Mouse (Mus musculus) embryonic facial prominence, embryonic 10.5 days (tissue): ENCODE results near the gene 2410004P03Rik. TPM values are rescaled to one million over a fixed set of nuclear protein-coding genes. Genes with fewer than 3 reads are reported as not detected.
"Not testable (repeated sequence)": the region's sequence is repeated elsewhere in the genome, so short reads cannot be mapped to it uniquely, and the experiment has no call there.

ENCODE experiments used
- DNase-seq: peaks from one replicate; pipeline ENCODE4 v3.0.0-alpha.2; 2017; ENCODE audit warnings: low spot score
- H3K27ac ChIP-seq: fragments of 300-500 bp; sonication (generic); replicated peaks from 2 replicates; pipeline ENCODE4 v1.5.1; 2016; ENCODE audit warnings: mild to moderate bottlenecking
- H3K27me3 ChIP-seq: fragments of 300-500 bp; sonication (generic); replicated peaks from 2 replicates; pipeline ENCODE4 v1.6.1; 2016; ENCODE audit warnings: low read depth, mild to moderate bottlenecking; ENCODE audit not compliant: poor library complexity, severe bottlenecking
- H3K36me3 ChIP-seq: fragments of 300-500 bp; sonication (generic); replicated peaks from 2 replicates; pipeline ENCODE4 v1.6.1; 2016; ENCODE audit warnings: mild to moderate bottlenecking, moderate library complexity
- H3K4me1 ChIP-seq: fragments of 300-500 bp; sonication (generic); 2 replicates; pipeline ENCODE4 v1.6.1; 2016
- H3K4me3 ChIP-seq: fragments of 300-500 bp; sonication (generic); 2 replicates; pipeline ENCODE4 v1.5.1; 2016; ENCODE audit warnings: mild to moderate bottlenecking, moderate library complexity
- H3K9me3 ChIP-seq: fragments of 300-500 bp; sonication (generic); 2 replicates; pipeline ENCODE4 v1.6.1; 2016; ENCODE audit warnings: mild to moderate bottlenecking
- WGBS: fragments of 180-500 bp; shearing (Covaris S2); methylation state at CpG from one replicate; pipeline ENCODE4 v1.1.7; 2016; 5-methylcytosine and 5-hydroxymethylcytosine counted together
- polyA plus RNA-seq: library from polyadenylated mRNA; unstranded; fragments of >200 nt; fragmentation: Nextera tagmentation; extraction: Ambion mirVana; gene quantifications from 2 replicates; pipeline ENCODE4 v1.2.1, GENCODE M21; 2016

2410004P03Rik gene
- polyA plus RNA-seq, 1 experiment from 2014 or later, result 1.4 TPM

DNA sequence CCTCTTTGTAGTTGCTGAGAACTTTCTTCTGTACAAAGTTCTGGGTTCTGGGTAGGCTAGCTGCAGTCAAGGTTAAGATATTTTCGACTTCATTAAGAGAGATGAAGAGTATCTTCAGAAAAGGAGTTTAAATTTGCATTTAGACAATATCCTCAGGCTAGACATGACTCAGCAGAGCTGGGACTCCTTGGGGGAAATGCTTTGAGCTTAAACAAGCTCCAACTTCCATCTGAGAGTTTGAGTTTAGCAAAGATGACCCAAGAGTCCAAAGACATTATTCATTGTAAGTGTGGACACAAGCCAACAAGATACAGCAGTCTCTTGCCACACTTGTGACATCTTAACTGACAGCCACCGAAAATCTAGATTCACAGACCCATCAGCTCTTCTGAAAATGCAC lies 27.9 kb upstream of the 2410004P03Rik start:
- Histone ChIP-seq H3K36me3 (no peaks in the 10 kb centered on the region), H3K4me3 (no peak overlapping the region), H3K27ac (no peak overlapping the region), H3K9me3 (no peaks in the 10 kb centered on the region), H3K27me3 (no peaks in the 10 kb centered on the region), H3K4me1 (no peaks in the 10 kb centered on the region)
- DNase-seq, result no peak
- 76% methylated on average over 2 of the region's 2 CpGs for WGBS

DNA sequence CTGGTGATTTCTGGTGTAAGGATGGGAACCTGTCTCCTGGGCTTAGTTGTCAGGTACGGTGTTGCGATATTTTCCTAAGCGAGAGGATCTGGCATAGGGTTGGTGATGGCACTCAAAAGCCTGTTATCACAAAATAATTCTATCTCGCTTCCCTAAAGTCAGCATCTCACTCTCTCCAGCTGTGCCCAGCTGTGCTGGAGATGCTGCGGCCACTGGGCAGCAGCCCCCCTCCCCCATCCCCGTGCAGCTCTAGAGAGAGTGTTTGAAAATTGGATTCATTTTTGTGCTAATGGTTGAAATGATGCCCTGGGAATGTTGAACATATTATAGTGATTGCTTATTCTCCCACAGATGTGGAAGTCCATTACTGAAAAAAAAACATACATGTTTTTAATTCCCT lies 26.7 kb upstream of the 2410004P03Rik start:
- no peak for DNase-seq

DNA sequence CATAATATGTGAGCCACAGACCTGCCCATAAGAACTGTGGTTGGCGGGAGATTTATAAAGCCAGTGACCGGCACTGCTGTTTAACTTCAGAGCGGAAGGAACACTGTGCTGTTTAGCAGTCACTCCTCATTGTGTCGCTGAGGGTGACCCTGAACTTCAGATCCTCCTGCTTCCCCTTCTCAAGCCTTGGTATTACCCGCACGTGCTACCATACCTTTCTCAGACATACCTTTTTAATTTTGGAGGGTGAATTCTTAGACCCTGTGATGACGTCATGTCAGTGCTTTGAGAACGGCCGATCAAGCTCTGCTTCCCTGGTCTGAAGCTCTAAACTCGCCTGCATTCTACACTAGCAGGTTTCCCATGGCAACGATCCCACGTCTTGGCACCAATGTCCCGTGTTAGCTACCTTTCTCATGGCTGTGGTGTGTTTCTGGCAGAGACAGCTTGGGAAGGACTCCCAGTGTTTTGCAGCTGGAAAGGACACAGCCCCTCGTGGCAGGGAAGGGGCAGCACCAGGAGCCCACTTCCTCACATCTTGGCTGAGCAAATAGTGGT lies 25.6 kb upstream of the 2410004P03Rik start:
- DNase-seq, result no peak

More for the DNA sequence above, 26.7 kb upstream of the 2410004P03Rik start:
- no peaks in the 10 kb centered on the region for H3K36me3 ChIP-seq
- no peaks in the 10 kb centered on the region for H3K9me3 ChIP-seq
- 79% methylated on average over 6 of the region's 6 CpGs for WGBS
- no peak overlapping the region for H3K27ac ChIP-seq
- no peaks in the 10 kb centered on the region for H3K4me1 ChIP-seq
- no peak overlapping the region for H3K4me3 ChIP-seq
- H3K27me3 ChIP-seq, result no peaks in the 10 kb centered on the region

DNA sequence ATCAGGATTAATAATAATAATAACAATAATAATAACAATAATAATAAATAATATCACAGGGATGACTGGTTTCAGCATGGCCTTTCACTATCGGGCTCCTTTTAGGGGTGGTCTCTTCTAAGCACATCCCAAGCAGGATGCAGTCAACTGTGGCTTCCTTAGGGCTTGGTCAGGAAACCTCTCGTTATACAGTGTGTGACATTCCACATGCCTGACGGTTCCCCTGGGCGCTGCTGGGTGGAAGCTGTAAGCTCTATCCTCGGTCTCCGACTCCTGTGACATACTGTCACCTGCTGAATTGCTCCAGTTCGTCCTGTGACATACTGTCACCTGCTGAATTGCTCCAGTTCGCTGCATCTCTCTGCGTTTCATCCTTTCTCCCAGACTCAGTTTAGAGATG lies 25.0 kb upstream of the 2410004P03Rik start:
- Histone ChIP-seq H3K9me3 (no peaks in the 10 kb centered on the region), H3K4me1 (no peaks in the 10 kb centered on the region), H3K27me3 (no peaks in the 10 kb centered on the region), H3K4me3 (no peak overlapping the region), H3K36me3 (no peaks in the 10 kb centered on the region), H3K27ac (no peak overlapping the region)
- 67% methylated on average over 9 of the region's 9 CpGs for WGBS
- no peak for DNase-seq

More for the DNA sequence above, 25.6 kb upstream of the 2410004P03Rik start:
- no peaks in the 10 kb centered on the region for H3K4me1 ChIP-seq
- H3K27ac ChIP-seq, result no peak overlapping the region
- 78% methylated on average over 14 of the region's 14 CpGs for WGBS
- H3K36me3 ChIP-seq, result no peaks in the 10 kb centered on the region
- no peaks in the 10 kb centered on the region for H3K9me3 ChIP-seq
- no peaks in the 10 kb centered on the region for H3K27me3 ChIP-seq
- H3K4me3 ChIP-seq, result no peak overlapping the region

DNA sequence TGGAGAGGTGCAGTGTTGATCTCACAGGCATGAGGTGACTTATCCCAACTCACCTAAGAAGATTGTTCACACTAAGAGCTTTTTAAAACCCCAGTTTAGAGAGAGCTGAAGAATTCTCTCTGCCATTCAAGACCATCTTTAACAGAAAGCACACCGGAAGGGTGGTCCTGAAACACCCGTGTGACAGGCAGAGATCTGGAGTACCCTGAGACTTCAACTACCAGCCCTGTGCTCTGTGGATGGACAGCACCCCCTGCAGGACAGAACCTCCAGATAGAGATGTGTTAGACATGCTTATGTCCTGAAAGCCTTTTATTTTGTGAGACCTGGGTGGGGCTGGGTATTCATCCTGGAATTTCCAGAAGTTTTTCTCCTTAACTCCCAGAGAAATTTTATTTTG lies 23.6 kb upstream of the 2410004P03Rik start:
- Histone ChIP-seq H3K4me1 (no peaks in the 10 kb centered on the region), H3K27ac (no peak overlapping the region), H3K27me3 (no peaks in the 10 kb centered on the region), H3K9me3 (no peaks in the 10 kb centered on the region), H3K4me3 (no peak overlapping the region), H3K36me3 (no peaks in the 10 kb centered on the region)
- 73% methylated on average over 2 of the region's 2 CpGs for WGBS
- DNase-seq, result peak; percentile 33

DNA sequence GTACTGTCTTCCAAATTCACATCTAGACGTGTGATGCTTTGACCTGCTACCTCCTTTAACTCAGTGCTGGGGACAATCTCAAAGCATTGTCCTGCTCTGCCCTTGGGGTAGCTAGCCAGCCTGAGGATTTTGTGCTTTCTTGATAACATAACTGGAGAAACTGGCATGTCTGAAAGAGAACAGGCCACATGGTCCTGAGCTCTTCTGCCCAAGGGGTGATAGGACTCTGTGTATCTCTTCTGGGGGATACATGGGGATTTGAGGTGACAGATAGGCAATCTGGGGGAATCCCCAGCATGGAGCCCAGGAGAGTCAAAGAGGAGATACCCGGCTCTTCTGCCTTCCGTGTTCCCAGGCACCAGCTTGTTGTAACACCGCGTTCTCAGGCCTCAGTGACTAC lies 23.1 kb upstream of the 2410004P03Rik start:
- no peaks in the 10 kb centered on the region for H3K4me1 ChIP-seq
- WGBS, result 83% methylated on average over 5 of the region's 5 CpGs
- no peak overlapping the region for H3K27ac ChIP-seq
- no peaks in the 10 kb centered on the region for H3K36me3 ChIP-seq
- H3K9me3 ChIP-seq, result no peaks in the 10 kb centered on the region
- H3K4me3 ChIP-seq, result no peak overlapping the region
- DNase-seq, result no peak
- H3K27me3 ChIP-seq, result no peaks in the 10 kb centered on the region

DNA sequence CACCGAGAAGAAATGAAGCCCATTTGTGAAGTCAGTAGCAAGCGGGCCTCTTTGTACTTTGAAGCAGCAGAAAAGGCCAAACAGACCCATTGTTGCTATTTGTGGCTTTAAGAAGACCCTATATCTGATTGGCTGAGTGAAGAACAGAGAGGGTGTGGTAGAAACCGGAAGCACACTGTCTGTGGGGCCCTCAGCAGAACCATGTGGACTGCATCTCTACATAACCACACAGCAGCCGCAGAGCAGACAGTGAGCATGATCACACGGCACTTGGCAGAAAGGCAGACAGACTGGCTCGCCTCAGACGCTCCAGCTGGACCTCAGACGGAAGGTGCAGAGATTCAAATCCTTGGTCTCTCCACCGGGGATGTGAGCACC lies 21.9 kb upstream of the 2410004P03Rik start:
- Histone ChIP-seq H3K4me3 (no peak overlapping the region), H3K27me3 (no peaks in the 10 kb centered on the region), H3K27ac (no peak overlapping the region), H3K9me3 (0 out of 2 replicates have a peak, but pooled peaks cover 5% of the 10 kb centered on the region), H3K36me3 (no peaks in the 10 kb centered on the region), H3K4me1 (no peaks in the 10 kb centered on the region)
- DNase-seq, result no peak
- WGBS, result 86% methylated on average over 9 of the region's 9 CpGs

DNA sequence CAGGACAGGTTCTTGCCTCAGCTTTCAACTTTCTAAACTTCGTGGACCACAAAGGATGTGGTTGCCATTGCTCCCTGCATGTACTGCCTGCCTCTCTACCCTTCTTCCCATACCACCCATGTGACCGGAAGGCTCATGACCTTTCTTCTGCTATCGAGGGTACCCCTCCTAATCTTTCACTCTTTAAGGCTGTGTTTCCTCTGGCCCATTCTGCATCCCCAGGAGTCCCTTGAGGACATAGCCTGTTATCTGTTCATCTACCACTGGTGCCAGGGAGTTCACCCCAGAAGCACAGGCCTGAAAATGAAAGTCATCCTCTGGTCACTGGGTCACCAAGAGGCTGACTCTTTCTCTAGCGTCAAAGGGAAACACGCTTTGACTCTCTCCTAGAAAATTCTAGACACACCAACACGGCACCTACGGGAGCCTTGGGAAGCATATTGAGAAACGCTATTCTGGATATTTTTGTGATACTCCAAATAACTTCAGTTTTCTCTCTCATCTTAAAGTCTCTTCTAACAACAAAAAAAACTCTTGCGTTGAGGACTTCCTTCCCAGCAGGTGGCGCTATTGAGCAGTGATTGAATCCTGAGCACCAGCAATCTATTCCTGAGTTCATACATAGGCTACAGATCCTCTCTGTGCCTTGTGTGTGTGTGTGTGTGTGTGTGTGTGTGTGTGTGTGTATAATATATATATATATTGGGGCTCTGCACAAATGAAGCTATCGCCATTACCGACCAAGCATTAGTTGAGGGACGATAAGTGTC lies 21.4 kb upstream of the 2410004P03Rik start:
- Histone ChIP-seq H3K9me3 (peaks cover 5% of the 10 kb centered on the region; the same call in 1 of the 2 replicates), H3K27me3 (no peaks in the 10 kb centered on the region), H3K4me3 (no peak overlapping the region), H3K36me3 (no peaks in the 10 kb centered on the region), H3K27ac (0 out of 2 replicates have a peak overlapping the region, but pooled peaks have one; percentile 10), H3K4me1 (no peaks in the 10 kb centered on the region)
- DNase-seq, result peak; percentile 82
- 39% methylated on average over 13 of the region's 13 CpGs for WGBS

DNA sequence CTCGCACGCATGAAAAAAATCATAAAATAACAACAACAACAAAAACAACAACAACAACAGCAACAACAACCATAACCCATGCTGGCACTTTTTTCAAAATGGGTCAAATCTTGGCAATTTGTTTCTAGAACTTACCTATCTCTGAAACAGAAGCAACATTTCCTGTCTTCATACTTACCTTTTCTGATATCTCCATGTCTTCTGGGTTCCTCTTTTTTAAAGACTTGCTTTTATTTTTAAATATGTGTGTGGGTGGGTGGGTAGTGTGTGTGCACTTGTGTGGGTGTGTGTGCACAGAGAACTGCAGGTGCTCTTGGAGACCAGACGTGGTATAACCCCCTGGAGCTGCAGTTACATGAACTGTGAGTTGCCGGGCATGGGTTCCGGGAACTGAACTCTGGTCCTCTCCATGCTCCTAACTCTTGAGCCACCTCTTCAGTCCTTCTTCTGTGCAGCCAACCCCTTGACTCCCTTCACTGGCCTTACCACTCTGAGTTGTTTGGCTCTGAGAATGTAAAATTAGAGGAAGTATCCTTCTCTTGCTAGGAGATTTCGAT lies 13.1 kb upstream of the 2410004P03Rik start:
- 91% methylated on average over 6 of the region's 6 CpGs for WGBS
- H3K36me3 ChIP-seq, result no peaks in the 10 kb centered on the region

DNA sequence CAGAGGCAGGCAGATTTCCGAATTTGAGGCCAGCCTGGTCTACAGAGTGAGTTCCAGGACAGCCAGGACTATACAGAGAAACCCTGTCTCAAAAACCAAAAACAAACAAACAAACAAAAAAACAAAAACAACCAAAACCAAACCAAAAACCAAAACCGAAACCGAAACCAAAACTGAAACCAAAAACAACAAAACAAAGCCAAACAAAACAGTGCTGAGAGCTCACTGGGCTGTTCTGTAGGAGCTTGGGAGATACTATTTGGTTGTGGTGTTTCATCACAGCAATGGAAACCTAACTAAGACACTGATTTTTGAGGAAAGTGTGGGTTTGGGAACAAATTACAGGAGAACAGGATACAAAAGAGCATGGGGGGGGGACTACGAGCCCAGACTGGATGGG lies 10.6 kb upstream of the 2410004P03Rik start:
- no peak for DNase-seq
- H3K9me3 ChIP-seq, result no peaks in the 10 kb centered on the region
- no peak overlapping the region for H3K4me3 ChIP-seq
- H3K27me3 ChIP-seq, result no peaks in the 10 kb centered on the region
- no peak overlapping the region for H3K27ac ChIP-seq
- H3K4me1 ChIP-seq, result peaks cover 7% of the 10 kb centered on the region; the same call in 1 of the 2 replicates
- WGBS, result 87% methylated on average over 4 of the region's 4 CpGs
- H3K36me3 ChIP-seq, result no peaks in the 10 kb centered on the region

More for the DNA sequence above, 13.1 kb upstream of the 2410004P03Rik start:
- DNase-seq, result no peak
- no peak overlapping the region for H3K4me3 ChIP-seq
- H3K4me1 ChIP-seq, result peaks cover 7% of the 10 kb centered on the region; the same call in 1 of the 2 replicates
- no peak overlapping the region for H3K27ac ChIP-seq
- peaks cover 5% of the 10 kb centered on the region; the same call in 1 of the 2 replicates for H3K9me3 ChIP-seq
- H3K27me3 ChIP-seq, result no peaks in the 10 kb centered on the region

DNA sequence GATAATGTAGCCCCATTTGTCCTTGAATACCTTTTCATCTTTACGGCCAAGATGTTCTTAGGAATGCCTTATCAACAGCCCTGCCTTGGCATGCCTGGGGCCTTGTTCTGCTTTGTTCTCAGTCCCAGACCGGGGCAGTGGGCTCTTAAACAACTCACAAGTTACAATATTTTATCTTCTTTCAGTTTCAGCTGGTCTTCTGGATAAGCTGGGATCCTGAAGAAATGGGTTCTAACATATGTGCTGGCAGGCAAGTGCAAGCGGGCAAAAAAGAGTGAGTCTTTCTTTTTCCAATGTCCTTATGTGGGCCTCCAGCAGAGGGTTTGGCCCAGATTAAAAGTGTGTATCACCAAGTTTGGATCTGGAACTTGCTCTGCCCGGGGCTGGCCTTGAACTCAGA lies 9.6 kb upstream of the 2410004P03Rik start:
- WGBS, result 90% methylated on average over 4 of the region's 4 CpGs
- not testable (repeated sequence) for H3K27me3 ChIP-seq, H3K9me3 ChIP-seq, H3K4me1 ChIP-seq, H3K36me3 ChIP-seq, H3K27ac ChIP-seq, H3K4me3 ChIP-seq, DNase-seq

DNA sequence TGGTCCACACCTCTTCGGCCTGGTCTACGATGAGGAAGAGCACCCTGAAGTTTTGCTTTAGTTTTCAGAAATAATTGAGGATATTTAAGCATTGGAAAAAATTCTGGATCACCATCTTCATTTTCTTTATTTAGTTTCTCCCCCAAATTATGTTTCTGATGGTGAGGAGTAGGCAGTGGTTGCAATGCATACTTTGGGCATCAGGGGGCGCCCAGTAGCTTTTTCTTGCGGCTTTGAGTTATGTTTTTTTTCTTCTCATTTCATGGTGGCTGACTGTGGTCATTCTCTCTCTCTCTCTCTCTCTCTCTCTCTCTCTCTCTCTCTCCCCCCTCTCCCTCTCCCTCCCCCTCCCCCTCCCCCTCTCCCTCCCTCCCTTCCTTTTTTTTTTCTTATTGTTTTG lies 6.9 kb upstream of the 2410004P03Rik start:
- Histone ChIP-seq H3K4me1 (no peaks in the 10 kb centered on the region), H3K9me3 (0 out of 2 replicates have a peak, but pooled peaks cover 7% of the 10 kb centered on the region), H3K4me3 (no peak overlapping the region), H3K27me3 (no peaks in the 10 kb centered on the region), H3K27ac (no peak overlapping the region), H3K36me3 (no peaks in the 10 kb centered on the region)
- peak; percentile 71 for DNase-seq
- 39% methylated on average over 4 of the region's 4 CpGs for WGBS

DNA sequence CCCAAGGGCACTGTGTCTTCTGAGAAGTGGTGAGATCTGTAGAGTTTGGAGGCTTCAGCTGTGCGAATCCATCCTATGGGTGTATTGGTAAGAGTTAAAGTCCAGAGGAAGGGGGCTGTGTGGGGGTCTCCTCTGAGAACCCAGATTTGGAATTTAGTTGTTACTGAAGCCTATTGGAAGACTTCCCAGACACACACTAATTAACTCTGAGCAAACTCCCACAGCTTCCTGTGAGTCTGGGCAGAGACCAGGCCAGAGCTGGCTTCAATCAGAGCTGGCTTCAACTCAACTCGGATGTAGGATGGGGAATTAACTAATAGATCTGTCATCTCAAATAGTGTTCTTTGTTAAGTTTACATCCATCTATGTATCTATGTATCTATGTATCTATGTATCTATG lies 4.2 kb upstream of the 2410004P03Rik start:
- WGBS, result 86% methylated on average over 2 of the region's 2 CpGs
- no peaks in the 10 kb centered on the region for H3K27me3 ChIP-seq
- H3K36me3 ChIP-seq, result no peaks in the 10 kb centered on the region
- no peak overlapping the region for H3K4me3 ChIP-seq
- H3K4me1 ChIP-seq, result peaks cover 8% of the 10 kb centered on the region
- 0 out of 2 replicates have a peak, but pooled peaks cover 7% of the 10 kb centered on the region for H3K9me3 ChIP-seq
- no peak overlapping the region for H3K27ac ChIP-seq
- no peak for DNase-seq
